Mouse (Mus musculus) hindbrain, embryonic 15.5 days (tissue): ENCODE data around the gene Cabs1. TPM values are rescaled to one million over a fixed set of nuclear protein-coding genes. Genes with fewer than 3 reads are reported as not detected.
A peak's percentile ranks its signal among the peaks of the same experiment; 100 is the strongest.

Experiments used
- ATAC-seq: fragments of 200-750 bp; cut with Nextera tagmentation; 2 replicates; pipeline ENCODE4 v1.8.0; 2017; ENCODE audit warnings: low read depth, moderate number of reproducible peaks, moderate TSS enrichment; ENCODE audit not compliant: low FRiP score
- H3K27ac ChIP-seq: fragments of 300-500 bp; sonication (generic); replicated peaks from 2 replicates; pipeline ENCODE4 v1.5.1; 2015; ENCODE audit warnings: mild to moderate bottlenecking, inconsistent platforms
- H3K27me3 ChIP-seq: fragments of 300-500 bp; sonication (generic); 2 replicates; pipeline ENCODE4 v1.6.1; 2015; ENCODE audit warnings: control low read depth, inconsistent platforms
- H3K36me3 ChIP-seq: fragments of 300-500 bp; sonication (generic); 2 replicates; pipeline ENCODE4 v1.6.1; 2015; ENCODE audit warnings: control low read depth, inconsistent platforms
- H3K4me1 ChIP-seq: fragments of 300-500 bp; sonication (generic); replicated peaks from 2 replicates; pipeline ENCODE4 v1.6.1; 2015; ENCODE audit warnings: control low read depth, inconsistent platforms
- H3K4me2 ChIP-seq: fragments of 300-500 bp; sonication (generic); 2 replicates; pipeline ENCODE4 v1.6.1; 2015; ENCODE audit warnings: moderate library complexity, mild to moderate bottlenecking, inconsistent platforms
- H3K4me3 ChIP-seq: fragments of 300-500 bp; sonication (generic); 2 replicates; pipeline ENCODE4 v1.5.1; 2015; ENCODE audit warnings: mild to moderate bottlenecking, inconsistent platforms
- H3K9ac ChIP-seq: fragments of 300-500 bp; sonication (generic); 2 replicates; pipeline ENCODE4 v1.6.1; 2015; ENCODE audit warnings: inconsistent platforms
- H3K9me3 ChIP-seq: fragments of 300-500 bp; sonication (generic); 2 replicates; pipeline ENCODE4 v1.6.1; 2016; ENCODE audit warnings: control low read depth, inconsistent platforms
- WGBS: fragments of 180-500 bp; shearing (Covaris S2); methylation state at CpG from one replicate; pipeline ENCODE4 v1.1.7; 2015; 5-methylcytosine and 5-hydroxymethylcytosine counted together
- polyA plus RNA-seq: library from polyadenylated mRNA; unstranded; fragments of >200 nt; fragmentation: Nextera tagmentation; extraction: Ambion mirVana; gene quantifications from 2 replicates; pipeline ENCODE4 v1.2.1, GENCODE M21; 2015

Gene Cabs1
- polyA plus RNA-seq: not detected in 2 replicates

DNA sequence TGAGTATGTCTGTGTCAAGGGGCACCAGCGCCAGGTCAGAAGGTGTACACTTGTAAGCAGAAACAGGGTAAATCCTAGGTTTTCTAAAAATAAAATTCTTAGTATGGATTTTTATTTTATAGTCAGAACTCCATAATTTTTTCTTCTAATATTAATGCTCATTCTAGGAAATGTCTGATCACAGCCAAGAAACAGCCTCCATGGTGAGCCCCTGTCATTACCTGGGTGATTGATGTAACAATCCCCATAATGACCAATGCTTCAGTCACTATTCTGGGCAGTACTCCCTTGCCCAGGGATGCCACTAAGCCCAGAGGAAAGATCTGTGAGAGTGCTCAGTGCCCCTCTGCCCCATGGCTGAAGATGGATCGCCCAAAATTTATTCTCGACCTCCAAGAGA, at the start of gene Cabs1:
Gene Cabs1, plus strand, starts transcription at position 301 of the 400 bp plus-strand sequence.
- Histone ChIP-seq H3K27ac (no peak within 1 kb of the TSS), H3K4me3 (no peak within 1 kb of the TSS), H3K27me3 (no peaks in the 10 kb centered on the region), H3K9me3 (no peaks in the 10 kb centered on the region), H3K36me3 (no peaks in the 10 kb centered on the region), H3K4me2 (no peak within 1 kb of the TSS), H3K4me1 (no peaks in the 10 kb centered on the region), H3K9ac (no peak within 1 kb of the TSS)
- no peak for ATAC-seq
- 94% methylated on average over 3 of the region's 3 CpGs for WGBS

DNA sequence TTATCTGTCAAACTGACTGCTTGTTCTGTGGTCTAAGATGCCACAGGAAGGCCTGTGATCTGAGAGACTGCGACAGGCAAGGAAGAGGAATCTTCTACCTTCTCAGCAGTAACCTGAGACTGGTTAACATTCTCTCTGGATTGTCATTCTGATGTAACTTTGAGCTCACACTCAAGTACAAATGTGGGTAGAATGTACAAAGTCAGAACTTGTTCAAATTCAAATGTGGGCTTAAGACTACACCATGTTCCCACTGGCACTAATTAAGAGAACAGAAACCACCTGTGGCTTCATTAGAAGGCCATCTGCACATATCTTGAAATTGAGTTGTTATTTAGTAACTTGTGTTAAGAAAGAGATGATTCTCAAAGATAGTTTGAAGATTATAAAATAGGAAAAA, 47.6 kb upstream of the Cabs1 start:
- H3K36me3 ChIP-seq: no peaks in the 10 kb centered on the region
- ATAC-seq: no peak
- H3K9ac ChIP-seq: no peak overlapping the region
- H3K4me2 ChIP-seq: no peak overlapping the region
- 51% methylated on average over 1 of the region's 1 CpGs for WGBS
- H3K27ac ChIP-seq: no peak overlapping the region
- no peaks in the 10 kb centered on the region for H3K27me3 ChIP-seq
- H3K4me1 ChIP-seq: no peaks in the 10 kb centered on the region
- no peaks in the 10 kb centered on the region for H3K9me3 ChIP-seq
- H3K4me3 ChIP-seq: no peak overlapping the region

DNA sequence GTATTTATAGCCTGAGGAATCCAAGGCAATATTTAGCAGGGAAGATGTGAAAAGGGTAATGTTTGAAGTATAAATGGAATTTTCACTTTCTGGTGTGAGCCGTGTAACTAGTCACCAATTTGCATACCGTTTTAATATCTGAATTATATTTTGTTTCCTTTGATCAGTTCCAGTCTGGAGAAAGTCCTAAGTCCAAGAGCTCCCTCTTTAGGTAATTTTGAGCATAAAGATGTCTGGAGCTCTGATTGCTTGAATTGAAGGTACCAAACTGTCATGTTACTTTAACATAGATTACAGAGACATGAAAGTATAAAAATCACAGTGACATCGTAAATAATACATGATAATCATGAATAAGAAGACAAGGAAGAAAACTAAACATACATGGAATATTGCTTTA, 38.5 kb upstream of the Cabs1 start:
- Histone ChIP-seq H3K4me1 (no peaks in the 10 kb centered on the region), H3K4me2 (no peak overlapping the region), H3K4me3 (no peak overlapping the region), H3K9ac (no peak overlapping the region), H3K27ac (no peak overlapping the region), H3K9me3 (no peaks in the 10 kb centered on the region), H3K27me3 (no peaks in the 10 kb centered on the region), H3K36me3 (no peaks in the 10 kb centered on the region)
- 42% methylated on average over 3 of the region's 3 CpGs for WGBS
- ATAC-seq: no peak

DNA sequence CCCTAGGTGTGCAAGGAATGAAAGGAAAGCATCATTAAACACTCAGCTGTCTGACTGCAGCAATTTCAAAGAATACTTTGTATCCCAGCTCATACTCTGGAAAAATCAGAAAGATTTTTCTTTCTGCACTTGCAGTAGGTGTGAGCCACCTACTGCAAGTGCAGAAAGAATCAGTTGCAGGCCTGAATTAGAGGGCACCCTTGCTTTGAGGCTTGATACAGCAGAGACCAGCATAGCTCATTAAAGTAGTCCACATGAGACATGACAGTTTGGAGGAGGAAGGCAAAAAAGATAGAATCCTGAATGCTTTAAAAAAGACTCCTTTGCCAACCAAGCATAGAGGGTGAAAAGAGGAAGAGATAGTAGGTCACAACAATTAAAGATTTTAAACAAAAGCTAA, 36.7 kb upstream of the Cabs1 start:
- no peak for ATAC-seq
- Histone ChIP-seq H3K4me2 (no peak overlapping the region), H3K27ac (no peak overlapping the region), H3K4me1 (no peaks in the 10 kb centered on the region), H3K9ac (no peak overlapping the region), H3K27me3 (no peaks in the 10 kb centered on the region), H3K36me3 (no peaks in the 10 kb centered on the region), H3K4me3 (no peak overlapping the region), H3K9me3 (no peaks in the 10 kb centered on the region)

DNA sequence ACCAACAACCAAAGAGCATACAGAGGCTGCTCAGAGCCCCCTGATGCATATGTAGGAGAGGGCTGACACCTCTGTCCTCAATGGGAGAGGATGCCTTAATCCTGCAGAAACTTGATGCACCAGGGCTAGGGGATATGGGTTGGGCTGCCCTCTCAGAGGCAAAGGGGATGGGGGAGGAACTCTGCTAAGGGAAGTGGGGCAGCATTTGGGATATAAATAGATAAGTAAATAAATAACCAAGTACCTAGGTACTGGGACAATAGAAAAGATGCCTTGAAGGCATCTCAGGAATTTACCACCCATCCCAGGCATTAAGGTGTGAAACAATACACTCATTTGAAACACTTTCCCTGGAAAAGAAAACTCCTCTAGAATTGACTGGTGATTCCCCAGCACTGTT, 27.4 kb upstream of the Cabs1 start:
- no peaks in the 10 kb centered on the region for H3K27me3 ChIP-seq
- no peak overlapping the region for H3K4me3 ChIP-seq
- no peak overlapping the region for H3K9ac ChIP-seq
- H3K27ac ChIP-seq: no peak overlapping the region
- no peaks in the 10 kb centered on the region for H3K4me1 ChIP-seq
- H3K36me3 ChIP-seq: no peaks in the 10 kb centered on the region
- ATAC-seq: no peak
- H3K4me2 ChIP-seq: no peak overlapping the region
- H3K9me3 ChIP-seq: no peaks in the 10 kb centered on the region

DNA sequence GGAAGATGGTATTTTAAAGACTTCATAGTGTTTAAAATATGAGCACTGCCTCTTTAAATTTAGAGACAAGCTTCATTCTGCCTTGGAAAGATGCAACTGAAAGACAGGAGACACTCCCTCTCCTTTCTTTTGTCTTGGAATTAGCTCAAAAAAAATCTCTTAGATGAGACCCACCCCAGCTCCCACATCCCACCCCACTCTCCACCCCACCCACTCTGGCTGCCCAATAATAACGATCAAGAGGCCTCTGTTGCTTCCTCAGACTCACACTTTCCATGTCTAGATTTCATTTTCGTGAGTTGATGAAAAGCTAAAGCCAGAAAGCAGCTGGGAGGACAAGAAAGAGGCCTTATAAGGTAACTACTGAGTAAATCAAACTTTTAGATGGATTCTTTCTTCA, 10.0 kb upstream of the Cabs1 start, which contains the start of the genes 2310003L06Rik and Gm28434:
Gene 2310003L06Rik, plus strand, starts transcription at position 259 of the 400 bp plus-strand sequence.
Gene Gm28434, plus strand, starts transcription at position 317 of the 400 bp plus-strand sequence.
- no peak within 1 kb of the TSS for H3K27ac ChIP-seq
- no peaks in the 10 kb centered on the region for H3K27me3 ChIP-seq
- no peak within 1 kb of the TSS for H3K9ac ChIP-seq
- no peak for ATAC-seq
- H3K4me1 ChIP-seq: no peaks in the 10 kb centered on the region
- WGBS: 61% methylated on average over 2 of the region's 2 CpGs
- no peak within 1 kb of the TSS for H3K4me2 ChIP-seq
- no peaks in the 10 kb centered on the region for H3K9me3 ChIP-seq
- H3K36me3 ChIP-seq: no peaks in the 10 kb centered on the region
- H3K4me3 ChIP-seq: no peak within 1 kb of the TSS

DNA sequence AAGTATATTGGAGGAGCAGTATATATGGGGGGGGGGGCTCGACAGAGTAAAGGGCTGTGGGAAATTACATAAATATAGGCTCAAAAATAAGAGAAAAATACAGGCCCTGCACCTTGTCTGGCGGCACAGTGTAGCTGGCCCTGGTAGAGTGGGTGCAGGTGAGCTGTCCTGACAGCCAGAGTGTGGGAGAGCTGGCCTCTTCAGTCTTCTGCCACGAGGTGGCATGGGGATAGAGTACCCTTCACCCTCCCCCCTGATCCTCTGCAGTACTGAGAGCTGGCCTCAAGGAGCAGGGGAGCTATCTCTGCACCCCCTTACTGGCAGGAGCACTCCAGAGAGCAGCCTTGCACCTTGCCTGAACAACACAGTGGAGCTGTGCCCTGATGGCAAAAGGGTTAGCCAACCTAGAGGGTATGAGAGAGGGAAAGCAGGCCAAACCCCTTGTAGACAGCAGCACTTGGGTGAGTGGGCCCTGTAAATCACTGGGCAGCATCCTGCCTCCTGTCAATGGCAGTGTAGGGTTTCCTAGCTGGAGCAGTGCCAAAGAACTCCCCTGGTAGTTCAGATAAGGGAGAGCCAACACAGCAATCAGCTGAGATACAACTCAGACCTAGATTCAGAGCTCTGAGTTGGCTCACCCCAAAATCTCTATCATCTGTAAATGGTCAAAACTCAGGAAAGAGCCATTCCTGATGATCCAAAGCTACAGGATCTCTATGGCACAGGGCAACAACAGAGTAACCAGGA, 3.4 kb downstream of the Cabs1 start:
- no peaks in the 10 kb centered on the region for H3K9me3 ChIP-seq
- no peak overlapping the region for H3K4me2 ChIP-seq
- H3K27ac ChIP-seq: no peak overlapping the region
- peak; percentile 48; the same call in 1 of the 2 replicates for ATAC-seq
- H3K4me1 ChIP-seq: no peaks in the 10 kb centered on the region
- H3K27me3 ChIP-seq: no peaks in the 10 kb centered on the region
- H3K9ac ChIP-seq: no peak overlapping the region
- 66% methylated on average over 3 of the region's 3 CpGs for WGBS
- H3K36me3 ChIP-seq: no peaks in the 10 kb centered on the region
- H3K4me3 ChIP-seq: no peak overlapping the region

DNA sequence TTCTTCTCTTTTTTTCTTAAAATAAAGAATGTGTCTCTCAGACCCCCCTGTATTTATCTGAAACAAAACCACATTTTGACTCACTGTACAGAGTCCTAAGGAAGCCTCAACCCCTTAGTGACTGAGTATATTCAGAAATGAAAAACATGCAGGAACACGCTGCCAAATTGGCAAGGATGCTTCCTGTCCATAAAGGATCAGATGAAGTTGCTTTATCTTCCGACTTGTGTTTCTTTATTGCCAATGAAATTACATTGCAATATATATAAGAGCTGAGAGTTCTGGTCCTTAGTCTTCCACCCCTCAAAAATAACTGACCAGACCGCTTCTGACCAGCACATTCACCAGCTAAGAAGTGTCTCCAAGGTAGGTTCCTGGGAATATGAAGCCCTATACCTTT, 23.0 kb downstream of the Cabs1 start, which contains the start of gene Smr3a:
Gene Smr3a, plus strand, starts transcription at position 301 of the 400 bp plus-strand sequence.
- H3K4me1 ChIP-seq: no peaks in the 10 kb centered on the region
- no peaks in the 10 kb centered on the region for H3K36me3 ChIP-seq
- 95% methylated on average over 3 of the region's 3 CpGs for WGBS
- H3K27ac ChIP-seq: no peak within 1 kb of the TSS
- no peaks in the 10 kb centered on the region for H3K27me3 ChIP-seq
- no peak within 1 kb of the TSS for H3K9ac ChIP-seq
- H3K9me3 ChIP-seq: no peaks in the 10 kb centered on the region
- H3K4me2 ChIP-seq: no peak within 1 kb of the TSS
- H3K4me3 ChIP-seq: no peak within 1 kb of the TSS
- no peak for ATAC-seq

DNA sequence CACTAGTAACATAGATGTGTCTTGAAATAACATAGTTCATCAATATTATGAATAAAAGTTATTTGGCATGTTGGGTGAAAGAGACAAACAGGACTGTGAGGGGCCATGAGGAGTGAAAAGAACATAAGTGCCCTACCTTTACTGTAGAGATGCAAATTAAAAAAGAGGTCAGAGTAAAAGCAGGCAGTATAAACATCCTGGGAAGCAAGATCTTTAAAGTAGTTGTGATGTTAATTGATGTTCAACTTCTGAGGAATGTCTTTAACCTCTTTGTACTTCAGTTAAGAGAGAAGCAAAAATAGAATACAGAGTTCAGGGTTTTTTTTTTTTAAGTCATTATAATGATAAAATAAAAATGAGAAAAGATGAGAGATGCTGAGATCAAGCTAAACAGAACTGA, 26.0 kb downstream of the Cabs1 start:
- Histone ChIP-seq H3K4me1 (no peaks in the 10 kb centered on the region), H3K4me2 (no peak overlapping the region), H3K4me3 (no peak overlapping the region), H3K9ac (no peak overlapping the region), H3K36me3 (no peaks in the 10 kb centered on the region), H3K27ac (no peak overlapping the region), H3K27me3 (no peaks in the 10 kb centered on the region), H3K9me3 (no peaks in the 10 kb centered on the region)
- no peak for ATAC-seq

Other genes with a start within 250 kb of the Cabs1 start
- not detected in 2 replicates for gene Csn1s2a, start 204.9 kb upstream of the Cabs1 start, polyA plus RNA-seq
- gene Csn1s2b, start 171.4 kb upstream of the Cabs1 start, polyA plus RNA-seq: not detected in 2 replicates
- gene Prr27, start 153.8 kb upstream of the Cabs1 start, polyA plus RNA-seq: not detected in 2 replicates
- gene Odam, start 94.4 kb upstream of the Cabs1 start, polyA plus RNA-seq: not detected in 2 replicates
- not detected in 2 replicates for gene Csn3, start 53.9 kb upstream of the Cabs1 start, polyA plus RNA-seq
- gene 2310003L06Rik, start 10.0 kb upstream of the Cabs1 start, polyA plus RNA-seq: not detected in 2 replicates
- not detected in 2 replicates for gene Gm28434, start 9.9 kb upstream of the Cabs1 start, polyA plus RNA-seq
- gene Smr3a, start 23.1 kb downstream of the Cabs1 start, polyA plus RNA-seq: not detected in 2 replicates
- gene Smr2, start 107.1 kb downstream of the Cabs1 start, polyA plus RNA-seq: not detected in 2 replicates
- gene Gm11116, start 132.1 kb downstream of the Cabs1 start, polyA plus RNA-seq: not detected in 2 replicates
- not detected in 2 replicates for gene Gm11115, start 174.7 kb downstream of the Cabs1 start, polyA plus RNA-seq